Mouse (Mus musculus) lung, embryonic 14.5 days (tissue): ENCODE results near the gene Arfgap2. TPM values are rescaled to one million over a fixed set of nuclear protein-coding genes. Genes with fewer than 3 reads are reported as not detected.
A peak's percentile ranks its signal among the peaks of the same experiment; 100 is the strongest.

Experiments used
- ATAC-seq: fragments of 200-750 bp; cut with Nextera tagmentation; 2 replicates; pipeline ENCODE4 v1.8.0; 2017; ENCODE audit warnings: mild to moderate bottlenecking, moderate TSS enrichment, moderate library complexity; ENCODE audit not compliant: insufficient read depth
- DNase-seq: peaks from one replicate; pipeline ENCODE4 v3.0.0-alpha.2; 2015
- H3K27ac ChIP-seq: fragments of 300-500 bp; sonication (generic); 2 replicates; pipeline ENCODE4 v1.5.1; 2014; ENCODE audit warnings: low read depth, mild to moderate bottlenecking, moderate library complexity
- H3K27me3 ChIP-seq: fragments of 300-500 bp; sonication (generic); 2 replicates; pipeline ENCODE4 v1.6.1; 2014; ENCODE audit warnings: low read length, control low read depth; ENCODE audit not compliant: insufficient read depth
- H3K36me3 ChIP-seq: fragments of 300-500 bp; sonication (generic); 2 replicates; pipeline ENCODE4 v1.6.1; 2014; ENCODE audit warnings: control low read depth; ENCODE audit not compliant: insufficient read depth
- H3K4me1 ChIP-seq: fragments of 300-500 bp; sonication (generic); 2 replicates; pipeline ENCODE4 v1.6.1; 2014; ENCODE audit warnings: antibody characterized with exemption, control low read depth; ENCODE audit not compliant: insufficient read depth
- H3K4me2 ChIP-seq: fragments of 300-500 bp; sonication (generic); 2 replicates; pipeline ENCODE4 v1.6.1; 2014; ENCODE audit warnings: mild to moderate bottlenecking
- H3K4me3 ChIP-seq: fragments of 300-500 bp; sonication (generic); 2 replicates; pipeline ENCODE4 v1.5.1; 2014; ENCODE audit warnings: low read depth, low read length
- H3K9ac ChIP-seq: fragments of 300-500 bp; sonication (generic); 2 replicates; pipeline ENCODE4 v1.6.1; 2014
- H3K9me3 ChIP-seq: fragments of 300-500 bp; sonication (generic); 2 replicates; pipeline ENCODE4 v1.6.1; 2016; ENCODE audit warnings: low read depth, low read length, control low read depth
- CTCF ChIP-seq: IDR thresholded peaks from 2 replicates; pipeline ENCODE4 v1.5.1; 2016; ENCODE audit warnings: antibody characterized with exemption, low read depth
- WGBS: fragments of 180-500 bp; shearing (Covaris S2); extraction: QIAGEN DNeasy Blood & Tissue Kit; methylation state at CpG from one replicate; pipeline ENCODE4 v1.1.7; 2014; 5-methylcytosine and 5-hydroxymethylcytosine counted together
- polyA plus RNA-seq: library from polyadenylated mRNA; unstranded; fragments of >200 nt; fragmentation: Nextera tagmentation; extraction: Ambion mirVana; gene quantifications from 2 replicates; pipeline ENCODE4 v1.2.1, GENCODE M21; 2014

Gene Arfgap2
- 81.1 and 81.2 TPM in 2 replicates for polyA plus RNA-seq

- Histone ChIP-seq H3K9ac (peak within 1 kb of the TSS; percentile 95), H3K27me3 (no peaks in the 10 kb centered on the region), H3K27ac (peak within 1 kb of the TSS; percentile 94), H3K4me2 (peak within 1 kb of the TSS; percentile 87), H3K36me3 (peaks cover 78% of the 10 kb centered on the region), H3K4me3 (peak within 1 kb of the TSS; percentile 80), H3K4me1 (peaks cover 9% of the 10 kb centered on the region), H3K9me3 (no peaks in the 10 kb centered on the region)
- peak; percentile 99 for DNase-seq
- TF ChIP-seq CTCF, result no peak
- WGBS, result under 1% methylated on average over 72 of the region's 72 CpGs
- ATAC-seq, result peak; percentile 99
Observed at GRCm38 (mm10) chr2:91264711-91265681, at the start of gene Arfgap2. Arfgap2 (plus strand) TSS chr2:91264974.

GRCm38 (mm10) chr2:91217032-91217431 is 47.7 kb upstream of the Arfgap2 start:
- no peak for TF ChIP-seq CTCF
- peak; percentile 49; the same call in 1 of the 2 replicates for ATAC-seq
- peak; percentile 68 for DNase-seq
- Histone ChIP-seq H3K4me1 (no peaks in the 10 kb centered on the region), H3K27ac (no peak overlapping the region), H3K27me3 (no peaks in the 10 kb centered on the region), H3K36me3 (peaks cover 43% of the 10 kb centered on the region), H3K4me2 (no peak overlapping the region), H3K9ac (no peak overlapping the region), H3K4me3 (no peak overlapping the region), H3K9me3 (no peaks in the 10 kb centered on the region)
- WGBS, result 50% methylated on average over 4 of the region's 4 CpGs

GRCm38 (mm10) chr2:91220501-91220900 is 44.3 kb upstream of the Arfgap2 start:
- H3K36me3 ChIP-seq, result peaks cover 10% of the 10 kb centered on the region; the same call in 1 of the 2 replicates
- ATAC-seq (no peak), DNase-seq (no peak)
- no peak for TF ChIP-seq CTCF
- no peaks in the 10 kb centered on the region for H3K4me1 ChIP-seq
- H3K27ac ChIP-seq, result no peak overlapping the region
- H3K4me2 ChIP-seq, result no peak overlapping the region
- no peak overlapping the region for H3K9ac ChIP-seq
- 91% methylated on average over 3 of the region's 3 CpGs for WGBS
- H3K27me3 ChIP-seq, result no peaks in the 10 kb centered on the region
- H3K4me3 ChIP-seq, result no peak overlapping the region
- H3K9me3 ChIP-seq, result no peaks in the 10 kb centered on the region

- no peaks in the 10 kb centered on the region for H3K9me3 ChIP-seq
- H3K9ac ChIP-seq, result no peak overlapping the region
- ATAC-seq (no peak), DNase-seq (no peak)
- WGBS, result 79% methylated on average over 2 of the region's 2 CpGs
- no peaks in the 10 kb centered on the region for H3K36me3 ChIP-seq
- H3K27ac ChIP-seq, result no peak overlapping the region
- H3K27me3 ChIP-seq, result no peaks in the 10 kb centered on the region
- no peak overlapping the region for H3K4me2 ChIP-seq
- no peak for TF ChIP-seq CTCF
- no peak overlapping the region for H3K4me3 ChIP-seq
- H3K4me1 ChIP-seq, result no peaks in the 10 kb centered on the region
Observed at GRCm38 (mm10) chr2:91223614-91224013, 41.2 kb upstream of the Arfgap2 start.

- ATAC-seq (no peak), DNase-seq (no peak)
- no peaks in the 10 kb centered on the region for H3K4me1 ChIP-seq
- no peaks in the 10 kb centered on the region for H3K9me3 ChIP-seq
- H3K9ac ChIP-seq, result no peak overlapping the region
- H3K27me3 ChIP-seq, result no peaks in the 10 kb centered on the region
- no peak overlapping the region for H3K4me3 ChIP-seq
- H3K27ac ChIP-seq, result no peak overlapping the region
- H3K36me3 ChIP-seq, result no peaks in the 10 kb centered on the region
- WGBS, result 76% methylated on average over 2 of the region's 2 CpGs
- no peak overlapping the region for H3K4me2 ChIP-seq
- TF ChIP-seq CTCF, result no peak
Observed at GRCm38 (mm10) chr2:91229735-91230134, 35.0 kb upstream of the Arfgap2 start.

- H3K4me1 ChIP-seq, result no peaks in the 10 kb centered on the region
- peak within 1 kb of the TSS; percentile 88 for H3K27ac ChIP-seq
- H3K27me3 ChIP-seq, result no peaks in the 10 kb centered on the region
- WGBS, result under 1% methylated on average over 48 of the region's 48 CpGs
- peak within 1 kb of the TSS; percentile 74 for H3K9ac ChIP-seq
- no peak for TF ChIP-seq CTCF
- H3K36me3 ChIP-seq, result no peaks in the 10 kb centered on the region
- peak within 1 kb of the TSS; percentile 91 for H3K4me2 ChIP-seq
- DNase-seq (peak; percentile 97), ATAC-seq (peak; percentile 99)
- no peaks in the 10 kb centered on the region for H3K9me3 ChIP-seq
- peak within 1 kb of the TSS; percentile 68 for H3K4me3 ChIP-seq
Observed at GRCm38 (mm10) chr2:91236601-91237510, 27.9 kb upstream of the Arfgap2 start, which contains the start of gene Ddb2. Ddb2 (minus strand) TSS chr2:91236982.
